Mouse (Mus musculus): ENCODE measurements around the gene Ass1.

- TF ChIP-seq CTCF (IDR thresholded peaks at IDR 0.05; ENCODE audit: low read depth, low read length): no peak
- no peak for TF ChIP-seq EP300 (IDR thresholded peaks at IDR 0.05; ENCODE audit: insufficient read depth, low read depth, low read length)
- TF ChIP-seq POLR2A (IDR thresholded peaks at IDR 0.05; ENCODE audit: insufficient read depth, low read length): no peak
Measured at GRCm38 (mm10) chr2:31446036-31446435, 24.0 kb upstream of the Ass1 start.

Data from ES-Bruce4 (cell line).